Mouse (Mus musculus) myocyte (in vitro differentiated cells): ENCODE measurements around the gene Serp1. TPM values are rescaled to one million over a fixed set of nuclear protein-coding genes. Genes with fewer than 3 reads are reported as not detected.
A peak's percentile ranks its signal among the peaks of the same experiment; 100 is the strongest.

Experiments used
- H3K27me3 ChIP-seq: one replicate; pipeline ENCODE4 v1.6.1; 2011; ENCODE audit not compliant: control insufficient read depth, insufficient read depth, insufficient read length
- H3K36me3 ChIP-seq: one replicate; pipeline ENCODE4 v1.6.1; 2011; ENCODE audit not compliant: control insufficient read depth, insufficient read depth
- H3K4me2 ChIP-seq: one replicate; pipeline ENCODE4 v1.6.1; 2011; ENCODE audit warnings: low read depth, control low read depth
- H3K4me3 ChIP-seq: one replicate; pipeline ENCODE4 v1.5.1; 2011; ENCODE audit warnings: mild to moderate bottlenecking, control low read depth, moderate library complexity
- H3K79me2 ChIP-seq: one replicate; pipeline ENCODE4 v1.6.1; 2011; ENCODE audit not compliant: control insufficient read depth, insufficient read depth
- H3ac ChIP-seq: one replicate; pipeline ENCODE4 v1.6.1; 2011; ENCODE audit not compliant: control insufficient read depth, insufficient read length
- CEBPB ChIP-seq: IDR thresholded peaks from 2 replicates; pipeline ENCODE4 v1.6.1; 2011; ENCODE audit warnings: mild to moderate bottlenecking, moderate library complexity; ENCODE audit not compliant: poor library complexity, insufficient read depth, severe bottlenecking
- E2F4 ChIP-seq: IDR thresholded peaks from one replicate; pipeline ENCODE4 v1.6.1; 2011; ENCODE audit warnings: mild to moderate bottlenecking, control low read depth, moderate library complexity; ENCODE audit not compliant: insufficient read depth
- MAX ChIP-seq: IDR thresholded peaks from one replicate; pipeline ENCODE4 v1.6.1; 2011; ENCODE audit warnings: low read depth, mild to moderate bottlenecking, control low read depth
- MYOD1 ChIP-seq, 3 experiments: IDR thresholded peaks; one replicate each; pipeline ENCODE4 v1.6.1; 2011; ENCODE audit warnings: control low read depth in 2 of 3, low read depth in 2 of 3, mild to moderate bottlenecking in 2 of 3, moderate library complexity in 1 of 3; ENCODE audit not compliant: insufficient read length in 2 of 3, control insufficient read depth in 1 of 3
- MYOG ChIP-seq, 3 experiments: IDR thresholded peaks; one replicate each; pipeline ENCODE4 v1.6.1; 2011; ENCODE audit warnings: control low read depth in 2 of 3, low read depth in 2 of 3, mild to moderate bottlenecking in 2 of 3; ENCODE audit not compliant: insufficient read length in 2 of 3, control insufficient read depth in 1 of 3, insufficient read depth in 1 of 3
- POLR2A ChIP-seq: IDR thresholded peaks from one replicate; pipeline ENCODE4 v1.6.1; 2011; ENCODE audit warnings: low read depth, mild to moderate bottlenecking, control low read depth, moderate library complexity; ENCODE audit not compliant: insufficient read length
- POLR2AphosphoS2 ChIP-seq: IDR thresholded peaks from one replicate; pipeline ENCODE4 v1.6.1; 2011; ENCODE audit warnings: low read depth, control low read depth; ENCODE audit not compliant: insufficient read length
- REST ChIP-seq: IDR thresholded peaks from one replicate; pipeline ENCODE4 v1.6.1; 2011; ENCODE audit warnings: mild to moderate bottlenecking, control low read depth, moderate library complexity; ENCODE audit not compliant: insufficient read depth, insufficient read length
- SRF ChIP-seq: IDR thresholded peaks from one replicate; pipeline ENCODE4 v1.6.1; 2011; ENCODE audit warnings: low read depth; ENCODE audit not compliant: control insufficient read depth, insufficient read length
- TCF12 ChIP-seq: IDR thresholded peaks from one replicate; pipeline ENCODE4 v1.6.1; 2011; ENCODE audit warnings: mild to moderate bottlenecking, control low read depth; ENCODE audit not compliant: poor library complexity, insufficient read depth, severe bottlenecking
- TCF3 ChIP-seq: IDR thresholded peaks from one replicate; pipeline ENCODE4 v1.6.1; 2011; ENCODE audit warnings: low read depth, control low read depth; ENCODE audit not compliant: insufficient read length
- USF1 ChIP-seq: IDR thresholded peaks from one replicate; pipeline ENCODE4 v1.6.1; 2011; ENCODE audit warnings: low read depth, mild to moderate bottlenecking, control low read depth, moderate library complexity
- polyA plus RNA-seq: library from polyadenylated mRNA; unstranded; fragments of >200 nt; fragmentation: generic; extraction: Trizol; gene quantifications from one replicate; pipeline ENCODE4 v1.2.1, GENCODE M21; 2012; ENCODE audit warnings: missing spikeins

Gene Serp1
- polyA plus RNA-seq = 28.3 TPM

DNA sequence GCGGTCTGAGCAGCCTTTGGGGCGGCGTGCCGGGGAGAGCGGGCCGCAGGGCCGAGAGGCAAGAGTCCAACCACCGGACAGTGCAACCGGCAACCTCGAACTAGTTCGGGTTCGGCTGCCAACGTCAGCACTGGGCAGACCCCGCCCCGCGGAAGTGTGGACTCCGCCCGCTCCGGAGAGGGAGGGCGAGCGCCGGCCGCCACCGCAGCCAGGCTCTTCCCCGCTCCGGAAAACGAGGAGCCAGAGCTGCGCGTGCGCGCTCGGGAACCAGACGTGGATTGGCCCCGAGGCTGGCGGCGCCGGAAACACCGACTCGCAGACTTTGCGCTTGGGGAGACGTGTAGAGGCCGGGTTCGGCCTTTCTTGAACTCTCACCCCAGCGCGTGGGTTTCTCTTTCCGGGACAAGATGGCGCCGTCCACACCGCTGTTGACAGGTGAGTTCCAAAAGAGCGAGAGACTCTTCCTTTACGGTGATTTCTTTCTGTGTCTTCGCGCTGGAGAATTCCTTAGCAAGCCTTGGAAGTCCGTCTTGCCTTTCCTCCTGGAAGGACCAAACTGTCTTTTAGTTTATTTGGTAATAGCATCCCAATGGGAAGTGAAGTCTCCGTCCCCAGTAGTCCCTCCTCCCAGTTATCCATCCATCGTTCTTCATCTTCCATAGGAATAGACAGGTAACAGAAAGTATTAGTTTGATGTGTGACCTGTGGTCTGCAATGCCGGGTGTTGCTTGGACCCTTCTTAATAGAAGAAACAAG lies at the start of gene Serp1, which contains the start of gene Eif2a:
Gene Serp1 (minus strand): TSS at position 241 of the 756 bp plus-strand sequence.
Gene Eif2a (plus strand): TSS at position 170 of the 756 bp plus-strand sequence.
- TF ChIP-seq E2F4 (no peak), MYOG (IDR thresholded peaks at IDR 0.05; ENCODE audit: control insufficient read depth in 1 of 3, insufficient read depth in 1 of 3, insufficient read length in 2 of 3, low read depth in 2 of 3) (peak in 1 of 3 experiments; percentile 5), USF1 (peak; percentile 66), TCF3 (no peak), MYOD1 (IDR thresholded peaks at IDR 0.05; ENCODE audit: control insufficient read depth in 1 of 3, insufficient read length in 2 of 3, low read depth in 2 of 3) (no peak), POLR2AphosphoS2 (peak; percentile 93), POLR2A (peak; percentile 95)
- Histone ChIP-seq H3ac (peak within 1 kb of the TSS; percentile 81), H3K4me2 (peak within 1 kb of the TSS; percentile 89), H3K79me2 (peaks cover 52% of the 10 kb centered on the region), H3K4me3 (peak within 1 kb of the TSS; percentile 53), H3K27me3 (no peaks in the 10 kb centered on the region), H3K36me3 (peaks cover 16% of the 10 kb centered on the region)

DNA sequence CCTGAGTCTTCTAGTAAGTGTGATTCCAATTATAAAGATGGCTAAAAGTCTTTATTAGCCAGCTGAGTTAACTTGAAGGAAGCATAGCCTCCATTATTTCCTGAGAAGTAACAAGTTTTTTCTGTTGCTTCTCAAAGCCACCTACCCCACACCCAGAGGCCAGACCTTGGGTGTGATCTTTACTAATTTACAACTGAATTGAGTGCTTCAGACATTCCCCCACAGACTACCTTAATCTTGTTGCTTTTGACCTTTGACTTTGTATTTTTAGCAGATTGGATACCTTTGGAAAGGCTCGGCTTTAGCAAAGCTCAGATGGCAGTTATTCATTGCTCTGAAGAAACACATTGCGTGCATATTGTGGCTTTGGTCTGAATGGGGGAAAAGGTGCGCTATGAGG lies 45.1 kb upstream of the Serp1 start:
- TF ChIP-seq E2F4 (no peak), CEBPB (no peak), TCF3 (no peak), USF1 (no peak), MYOG (IDR thresholded peaks at IDR 0.05; ENCODE audit: control insufficient read depth in 1 of 3, insufficient read depth in 1 of 3, insufficient read length in 2 of 3, low read depth in 2 of 3) (no peak), MYOD1 (IDR thresholded peaks at IDR 0.05; ENCODE audit: control insufficient read depth in 1 of 3, insufficient read length in 2 of 3, low read depth in 2 of 3) (no peak), REST (no peak), POLR2A (no peak), MAX (no peak), POLR2AphosphoS2 (no peak), TCF12 (no peak), SRF (no peak)
- Histone ChIP-seq H3K4me3 (no peak overlapping the region), H3K27me3 (no peaks in the 10 kb centered on the region), H3ac (no peak overlapping the region), H3K79me2 (no peaks in the 10 kb centered on the region), H3K36me3 (no peaks in the 10 kb centered on the region), H3K4me2 (no peak overlapping the region)

DNA sequence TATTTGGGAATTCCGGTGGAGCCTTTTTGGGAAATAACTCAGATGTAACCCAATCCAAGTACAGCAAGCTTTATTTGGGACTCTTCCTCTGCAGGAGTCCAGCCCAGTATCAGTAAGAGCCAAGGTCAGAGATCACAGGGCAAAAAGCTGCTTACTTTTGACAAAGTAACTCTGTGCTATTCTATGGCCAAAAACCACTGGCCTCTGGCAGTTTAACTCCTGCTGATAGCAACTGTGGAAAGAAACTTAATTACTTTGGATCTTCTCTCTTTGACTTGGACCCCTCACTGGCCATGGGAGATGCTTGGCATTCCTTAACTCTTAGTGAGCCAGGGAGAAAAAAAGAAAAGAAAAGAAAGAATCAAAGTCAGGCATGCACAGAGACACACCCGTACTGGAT lies 35.7 kb upstream of the Serp1 start:
- Histone ChIP-seq H3K79me2 (no peaks in the 10 kb centered on the region), H3K27me3 (no peaks in the 10 kb centered on the region), H3K4me3 (no peak overlapping the region), H3K36me3 (peaks cover 9% of the 10 kb centered on the region), H3K4me2 (no peak overlapping the region), H3ac (no peak overlapping the region)
- TF ChIP-seq MYOG (IDR thresholded peaks at IDR 0.05; ENCODE audit: control insufficient read depth in 1 of 3, insufficient read depth in 1 of 3, insufficient read length in 2 of 3, low read depth in 2 of 3) = no peak
- TF ChIP-seq SRF = no peak
- TF ChIP-seq TCF12 = no peak
- TF ChIP-seq TCF3 = no peak
- no peak for TF ChIP-seq MYOD1 (IDR thresholded peaks at IDR 0.05; ENCODE audit: control insufficient read depth in 1 of 3, insufficient read length in 2 of 3, low read depth in 2 of 3)
- no peak for TF ChIP-seq REST
- TF ChIP-seq POLR2AphosphoS2 = no peak
- no peak for TF ChIP-seq USF1
- no peak for TF ChIP-seq POLR2A
- TF ChIP-seq CEBPB = no peak
- TF ChIP-seq E2F4 = no peak
- no peak for TF ChIP-seq MAX

DNA sequence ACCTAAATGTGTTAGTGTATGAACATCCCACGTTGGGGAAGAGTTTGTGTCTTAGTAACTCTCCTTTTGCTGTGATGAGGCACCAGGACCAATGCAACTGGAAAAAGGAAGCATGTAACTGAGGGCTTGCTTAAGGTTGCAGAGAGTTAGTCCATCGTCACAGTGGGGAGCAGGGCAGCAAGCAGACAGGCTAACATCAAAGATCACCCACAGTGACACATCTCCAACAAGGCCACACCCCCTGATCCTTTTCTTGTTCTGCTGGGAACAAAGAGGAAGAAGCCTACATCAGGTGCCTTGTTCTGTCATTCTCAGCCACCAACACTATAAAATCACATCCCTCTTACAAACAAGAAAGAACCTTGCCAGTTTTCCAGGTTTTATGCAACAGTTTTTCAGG lies 34.2 kb upstream of the Serp1 start:
- Histone ChIP-seq H3K4me3 (no peak overlapping the region), H3K36me3 (peaks cover 9% of the 10 kb centered on the region), H3K27me3 (no peaks in the 10 kb centered on the region), H3K4me2 (no peak overlapping the region), H3ac (no peak overlapping the region), H3K79me2 (no peaks in the 10 kb centered on the region)
- TF ChIP-seq SRF = no peak
- TF ChIP-seq POLR2A = no peak
- TF ChIP-seq REST = no peak
- no peak for TF ChIP-seq POLR2AphosphoS2
- no peak for TF ChIP-seq TCF3
- TF ChIP-seq MYOG (IDR thresholded peaks at IDR 0.05; ENCODE audit: control insufficient read depth in 1 of 3, insufficient read depth in 1 of 3, insufficient read length in 2 of 3, low read depth in 2 of 3) = no peak
- no peak for TF ChIP-seq USF1
- no peak for TF ChIP-seq CEBPB
- no peak for TF ChIP-seq MYOD1 (IDR thresholded peaks at IDR 0.05; ENCODE audit: control insufficient read depth in 1 of 3, insufficient read length in 2 of 3, low read depth in 2 of 3)
- no peak for TF ChIP-seq TCF12
